Mouse (Mus musculus): ENCODE data around the gene Map6. TPM values are rescaled to one million over a fixed set of nuclear protein-coding genes. Genes with fewer than 3 reads are reported as not detected.
A peak's percentile ranks its signal among the peaks of the same experiment; 100 is the strongest.

Gene Map6
- polyA plus RNA-seq, 1 experiment from 2014 or later, result 4.7 TPM

DNA sequence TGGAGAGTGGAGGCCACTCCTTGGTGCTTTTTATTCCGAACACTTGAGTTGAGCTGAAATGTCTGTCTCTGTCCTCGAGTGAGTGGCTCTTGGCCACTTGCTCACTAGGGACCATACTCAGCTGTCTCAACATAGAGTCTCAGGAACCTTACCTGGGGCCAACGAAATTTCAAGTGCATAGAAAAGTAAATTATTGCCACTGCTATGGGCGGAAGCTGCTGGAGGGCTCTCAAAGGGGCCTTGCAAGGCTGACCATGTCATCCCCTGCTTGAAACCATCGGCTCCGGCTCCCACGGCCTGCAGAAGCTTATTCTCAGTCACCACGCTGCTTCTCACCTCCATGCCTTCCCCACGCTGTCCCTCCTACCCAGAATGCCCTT, 56.1 kb downstream of the Map6 start:
- Histone ChIP-seq H3K27ac (replicated peaks; ENCODE audit: low read depth, low read length) (no peak overlapping the region), H3K4me2 (ENCODE audit: low read depth, severe bottlenecking) (no peak overlapping the region), H3K4me1 (ENCODE audit: control insufficient read depth, insufficient read depth, low read length) (peaks cover 6% of the 10 kb centered on the region; the same call in 1 of the 2 replicates), H3K27me3 (ENCODE audit: control insufficient read depth, insufficient read depth, low read length) (no peaks in the 10 kb centered on the region), H3K36me3 (ENCODE audit: control insufficient read depth, insufficient read depth, low read length) (no peaks in the 10 kb centered on the region), H3K4me3 (ENCODE audit: low read depth, low read length) (no peak overlapping the region), H3K9me3 (ENCODE audit: control insufficient read depth, low read length) (no peaks in the 10 kb centered on the region), H3K9ac (ENCODE audit: low read length) (no peak overlapping the region)
- DNase-seq (ENCODE audit: low spot score), result no peak
- no peak for ATAC-seq (ENCODE audit: insufficient number of reproducible peaks, low FRiP score, low TSS enrichment, low read depth)
- 82% methylated on average over 9 of the region's 9 CpGs for WGBS

DNA sequence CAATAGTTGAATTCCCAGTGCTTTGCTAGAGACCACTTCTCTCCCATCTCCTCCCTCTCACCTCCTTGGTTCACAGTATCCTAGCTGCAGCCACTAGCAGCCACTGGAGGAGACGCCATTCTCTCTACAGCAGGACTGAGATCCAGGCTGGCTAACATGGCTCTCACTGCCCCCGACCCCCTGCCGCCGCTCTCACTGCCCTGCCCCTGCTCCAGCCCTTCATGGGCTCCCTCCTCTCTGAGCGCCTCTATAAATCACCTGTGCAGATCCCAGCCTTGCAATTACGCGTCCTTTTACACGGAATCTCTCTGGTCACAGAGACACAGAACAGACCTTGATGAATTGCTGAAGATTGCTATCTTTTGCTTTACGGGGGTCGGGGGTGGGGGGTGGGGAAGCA, 57.6 kb downstream of the Map6 start:
- peaks cover 6% of the 10 kb centered on the region; the same call in 1 of the 2 replicates for H3K4me1 ChIP-seq (ENCODE audit: control insufficient read depth, insufficient read depth, low read length)
- no peak overlapping the region for H3K4me2 ChIP-seq (ENCODE audit: low read depth, severe bottlenecking)
- DNase-seq (ENCODE audit: low spot score) (no peak), ATAC-seq (ENCODE audit: insufficient number of reproducible peaks, low FRiP score, low TSS enrichment, low read depth) (no peak)
- no peak overlapping the region for H3K4me3 ChIP-seq (ENCODE audit: low read depth, low read length)
- no peak overlapping the region for H3K9ac ChIP-seq (ENCODE audit: low read length)
- no peaks in the 10 kb centered on the region for H3K27me3 ChIP-seq (ENCODE audit: control insufficient read depth, insufficient read depth, low read length)
- no peaks in the 10 kb centered on the region for H3K36me3 ChIP-seq (ENCODE audit: control insufficient read depth, insufficient read depth, low read length)
- no peaks in the 10 kb centered on the region for H3K9me3 ChIP-seq (ENCODE audit: control insufficient read depth, low read length)
- 5% methylated on average over 10 of the region's 10 CpGs for WGBS
- H3K27ac ChIP-seq (replicated peaks; ENCODE audit: low read depth, low read length), result no peak overlapping the region

DNA sequence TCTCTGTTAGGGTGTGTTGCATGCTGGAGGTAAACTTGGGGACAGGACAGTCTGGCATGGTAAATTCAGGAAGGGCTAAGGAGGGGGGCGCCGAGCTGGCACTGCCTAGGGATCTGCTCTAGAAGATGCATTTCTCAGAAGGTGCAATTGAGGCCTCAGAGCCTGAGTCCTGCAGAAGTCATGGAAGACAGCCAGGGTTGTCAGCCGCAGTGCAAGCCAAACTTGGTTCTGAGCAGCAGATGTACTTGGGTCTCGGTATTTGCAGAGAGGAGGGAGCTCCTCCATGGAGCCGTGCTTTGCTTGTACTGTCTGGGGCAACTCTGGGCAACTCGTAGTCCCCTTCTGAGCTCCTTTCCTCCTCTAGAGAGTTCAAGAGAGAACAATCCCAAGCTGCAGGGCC, 58.9 kb downstream of the Map6 start:
- H3K27ac ChIP-seq (replicated peaks; ENCODE audit: low read depth, low read length), result no peak overlapping the region
- ATAC-seq (ENCODE audit: insufficient number of reproducible peaks, low FRiP score, low TSS enrichment, low read depth) (no peak), DNase-seq (ENCODE audit: low spot score) (no peak)
- 61% methylated on average over 6 of the region's 6 CpGs for WGBS
- H3K27me3 ChIP-seq (ENCODE audit: control insufficient read depth, insufficient read depth, low read length), result no peaks in the 10 kb centered on the region
- H3K4me1 ChIP-seq (ENCODE audit: control insufficient read depth, insufficient read depth, low read length), result 0 out of 2 replicates have a peak, but pooled peaks cover 3% of the 10 kb centered on the region
- H3K4me3 ChIP-seq (ENCODE audit: low read depth, low read length), result no peak overlapping the region
- no peaks in the 10 kb centered on the region for H3K36me3 ChIP-seq (ENCODE audit: control insufficient read depth, insufficient read depth, low read length)
- H3K4me2 ChIP-seq (ENCODE audit: low read depth, severe bottlenecking), result no peak overlapping the region
- no peaks in the 10 kb centered on the region for H3K9me3 ChIP-seq (ENCODE audit: control insufficient read depth, low read length)
- H3K9ac ChIP-seq (ENCODE audit: low read length), result no peak overlapping the region

DNA sequence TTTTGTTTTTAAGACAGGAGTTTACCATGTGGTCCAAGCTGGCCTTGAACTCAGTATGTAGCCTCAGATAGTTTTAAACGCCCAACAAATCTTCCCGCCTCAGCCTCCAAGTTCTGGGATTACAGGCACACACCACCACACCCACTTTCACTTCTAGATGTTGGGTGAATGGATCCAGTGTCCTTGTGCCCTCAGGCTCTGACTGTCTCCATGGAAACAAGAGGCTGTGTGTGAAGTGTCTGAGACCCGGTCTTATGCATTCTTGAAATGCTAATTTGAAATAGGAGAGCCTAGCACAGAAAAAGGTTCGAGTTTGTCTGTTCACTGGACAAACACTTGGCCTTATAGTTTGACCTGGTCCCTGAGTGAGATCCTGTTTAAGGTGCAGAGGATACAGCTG, 61.6 kb downstream of the Map6 start:
- no peak for DNase-seq (ENCODE audit: low spot score)
- WGBS, result 66% methylated on average over 4 of the region's 4 CpGs
- Histone ChIP-seq H3K9me3 (ENCODE audit: control insufficient read depth, low read length) (no peaks in the 10 kb centered on the region), H3K27me3 (ENCODE audit: control insufficient read depth, insufficient read depth, low read length) (no peaks in the 10 kb centered on the region), H3K27ac (replicated peaks; ENCODE audit: low read depth, low read length) (no peak overlapping the region), H3K4me1 (ENCODE audit: control insufficient read depth, insufficient read depth, low read length) (0 out of 2 replicates have a peak, but pooled peaks cover 3% of the 10 kb centered on the region), H3K4me3 (ENCODE audit: low read depth, low read length) (no peak overlapping the region), H3K4me2 (ENCODE audit: low read depth, severe bottlenecking) (no peak overlapping the region), H3K9ac (ENCODE audit: low read length) (no peak overlapping the region), H3K36me3 (ENCODE audit: control insufficient read depth, insufficient read depth, low read length) (no peaks in the 10 kb centered on the region)
- no peak for ATAC-seq (ENCODE audit: insufficient number of reproducible peaks, low FRiP score, low TSS enrichment, low read depth)

DNA sequence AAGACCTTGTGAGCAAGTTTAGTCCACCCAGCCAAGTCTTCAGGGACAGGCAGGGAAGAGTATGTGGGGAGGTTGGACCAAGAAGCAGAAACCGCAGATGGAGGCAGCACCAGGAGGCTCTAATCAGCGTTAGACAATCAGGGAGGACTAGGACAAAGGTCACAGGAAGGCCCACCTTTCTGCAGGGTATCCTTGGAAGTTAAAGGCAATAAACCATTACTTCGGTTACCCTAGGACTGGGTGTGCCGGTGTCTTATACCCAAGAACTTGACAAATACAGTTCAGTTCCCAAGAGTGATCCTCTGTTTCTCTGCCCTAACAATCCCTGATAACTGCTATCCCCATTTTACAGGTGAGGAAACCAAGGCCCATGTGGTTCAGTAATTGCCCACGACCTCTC, 62.8 kb downstream of the Map6 start:
- 78% methylated on average over 5 of the region's 5 CpGs for WGBS
- Histone ChIP-seq H3K27ac (replicated peaks; ENCODE audit: low read depth, low read length) (no peak overlapping the region), H3K9ac (ENCODE audit: low read length) (no peak overlapping the region), H3K4me2 (ENCODE audit: low read depth, severe bottlenecking) (no peak overlapping the region), H3K27me3 (ENCODE audit: control insufficient read depth, insufficient read depth, low read length) (no peaks in the 10 kb centered on the region), H3K4me3 (ENCODE audit: low read depth, low read length) (no peak overlapping the region), H3K36me3 (ENCODE audit: control insufficient read depth, insufficient read depth, low read length) (no peaks in the 10 kb centered on the region), H3K9me3 (ENCODE audit: control insufficient read depth, low read length) (no peaks in the 10 kb centered on the region), H3K4me1 (ENCODE audit: control insufficient read depth, insufficient read depth, low read length) (no peaks in the 10 kb centered on the region)
- DNase-seq (ENCODE audit: low spot score) (no peak), ATAC-seq (ENCODE audit: insufficient number of reproducible peaks, low FRiP score, low TSS enrichment, low read depth) (no peak)

DNA sequence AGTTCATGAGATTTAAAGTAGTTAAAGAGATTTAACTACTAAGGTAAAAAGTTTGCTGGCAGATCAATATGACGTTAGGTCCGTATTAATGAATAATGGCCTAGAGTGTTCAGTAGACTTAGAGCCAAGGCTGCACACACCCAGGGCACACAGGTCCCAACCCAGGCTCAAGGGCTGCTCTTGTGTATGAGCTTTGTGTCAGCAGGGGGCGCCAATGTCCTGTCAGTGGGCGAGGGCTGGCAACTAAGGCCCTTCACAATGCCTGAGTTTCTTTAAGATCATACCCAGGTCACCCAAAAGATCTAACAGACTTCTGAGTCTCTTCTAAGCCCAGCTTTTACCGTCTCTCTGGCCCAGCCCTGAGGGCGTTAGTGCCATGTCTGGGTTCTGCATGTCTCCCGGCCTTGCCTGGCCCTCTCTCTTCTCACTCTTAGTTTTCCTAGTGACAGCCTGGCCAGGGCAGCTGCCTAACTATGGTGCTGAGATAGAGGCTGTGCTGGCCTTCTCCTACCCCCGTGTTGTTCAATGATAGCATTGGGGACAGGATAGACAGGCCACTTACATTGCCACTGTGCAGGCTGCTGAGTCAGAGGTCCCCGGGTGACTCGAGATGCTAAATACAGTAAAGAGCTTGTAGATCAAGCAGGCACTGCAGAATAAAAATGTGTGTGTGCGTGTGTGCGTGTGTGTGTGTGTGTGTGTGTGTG, 65.7 kb downstream of the Map6 start:
- H3K4me1 ChIP-seq (ENCODE audit: control insufficient read depth, insufficient read depth, low read length), result no peaks in the 10 kb centered on the region
- 0 out of 2 replicates have a peak, but pooled peaks have one; percentile 51 for ATAC-seq (ENCODE audit: insufficient number of reproducible peaks, low FRiP score, low TSS enrichment, low read depth)
- no peak overlapping the region for H3K27ac ChIP-seq (replicated peaks; ENCODE audit: low read depth, low read length)
- DNase-seq (ENCODE audit: low spot score), result peak; percentile 95
- H3K4me2 ChIP-seq (ENCODE audit: low read depth, severe bottlenecking), result no peak overlapping the region
- H3K9me3 ChIP-seq (ENCODE audit: control insufficient read depth, low read length), result no peaks in the 10 kb centered on the region
- WGBS, result 47% methylated on average over 12 of the region's 12 CpGs
- no peaks in the 10 kb centered on the region for H3K27me3 ChIP-seq (ENCODE audit: control insufficient read depth, insufficient read depth, low read length)
- H3K36me3 ChIP-seq (ENCODE audit: control insufficient read depth, insufficient read depth, low read length), result no peaks in the 10 kb centered on the region
- no peak overlapping the region for H3K9ac ChIP-seq (ENCODE audit: low read length)
- H3K4me3 ChIP-seq (ENCODE audit: low read depth, low read length), result no peak overlapping the region

DNA sequence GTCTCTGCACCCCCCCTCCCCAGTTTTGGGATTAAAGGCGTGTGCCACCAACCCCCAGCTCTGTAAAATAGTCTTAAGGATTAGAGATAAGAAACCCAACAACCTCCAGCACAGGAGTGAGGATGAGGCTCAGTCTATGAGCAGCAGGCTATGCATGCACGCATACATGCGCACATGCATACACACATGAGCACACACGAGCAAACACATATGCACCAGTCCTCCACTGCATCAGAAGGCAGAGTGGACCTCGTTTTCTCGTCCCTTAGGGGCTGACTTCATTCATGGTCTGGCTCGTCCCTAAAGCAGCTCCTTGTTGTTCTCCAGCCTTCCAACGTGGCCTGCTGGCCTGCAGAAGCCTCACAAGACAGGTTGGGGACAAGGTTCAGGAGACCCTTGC, 73.5 kb downstream of the Map6 start:
- H3K4me1 ChIP-seq (ENCODE audit: control insufficient read depth, insufficient read depth, low read length), result no peaks in the 10 kb centered on the region
- no peak overlapping the region for H3K27ac ChIP-seq (replicated peaks; ENCODE audit: low read depth, low read length)
- no peak overlapping the region for H3K4me2 ChIP-seq (ENCODE audit: low read depth, severe bottlenecking)
- H3K36me3 ChIP-seq (ENCODE audit: control insufficient read depth, insufficient read depth, low read length), result peaks cover 15% of the 10 kb centered on the region
- WGBS, result 83% methylated on average over 8 of the region's 8 CpGs
- no peak overlapping the region for H3K4me3 ChIP-seq (ENCODE audit: low read depth, low read length)
- ATAC-seq (ENCODE audit: insufficient number of reproducible peaks, low FRiP score, low TSS enrichment, low read depth) (no peak), DNase-seq (ENCODE audit: low spot score) (no peak)
- no peaks in the 10 kb centered on the region for H3K9me3 ChIP-seq (ENCODE audit: control insufficient read depth, low read length)
- no peaks in the 10 kb centered on the region for H3K27me3 ChIP-seq (ENCODE audit: control insufficient read depth, insufficient read depth, low read length)
- H3K9ac ChIP-seq (ENCODE audit: low read length), result no peak overlapping the region

DNA sequence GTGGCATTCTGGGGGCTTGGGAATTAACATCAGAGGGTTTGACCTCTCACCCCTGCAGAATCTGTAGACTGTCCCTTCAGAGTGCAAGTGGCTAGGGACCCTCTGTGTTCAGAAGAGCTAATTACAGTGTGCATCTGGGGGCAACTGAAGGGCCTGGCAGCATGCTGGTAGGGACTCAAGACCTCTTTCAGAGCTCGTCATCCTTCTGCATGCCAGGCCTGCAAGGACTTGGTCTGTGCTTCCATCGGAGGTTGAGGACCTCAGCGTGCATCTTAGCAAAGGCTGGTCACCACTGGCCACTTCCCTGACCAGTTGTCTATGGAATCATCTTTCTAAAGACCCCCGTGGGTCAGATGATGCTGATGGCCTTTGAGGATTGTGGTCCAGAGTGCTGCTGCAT, 76.3 kb downstream of the Map6 start:
- Histone ChIP-seq H3K27me3 (ENCODE audit: control insufficient read depth, insufficient read depth, low read length) (no peaks in the 10 kb centered on the region), H3K27ac (replicated peaks; ENCODE audit: low read depth, low read length) (no peak overlapping the region), H3K9me3 (ENCODE audit: control insufficient read depth, low read length) (no peaks in the 10 kb centered on the region), H3K36me3 (ENCODE audit: control insufficient read depth, insufficient read depth, low read length) (peaks cover 35% of the 10 kb centered on the region), H3K4me2 (ENCODE audit: low read depth, severe bottlenecking) (no peak overlapping the region), H3K9ac (ENCODE audit: low read length) (no peak overlapping the region), H3K4me3 (ENCODE audit: low read depth, low read length) (no peak overlapping the region), H3K4me1 (ENCODE audit: control insufficient read depth, insufficient read depth, low read length) (no peaks in the 10 kb centered on the region)
- DNase-seq (ENCODE audit: low spot score) (no peak), ATAC-seq (ENCODE audit: insufficient number of reproducible peaks, low FRiP score, low TSS enrichment, low read depth) (no peak)
- WGBS, result 83% methylated on average over 4 of the region's 4 CpGs

DNA sequence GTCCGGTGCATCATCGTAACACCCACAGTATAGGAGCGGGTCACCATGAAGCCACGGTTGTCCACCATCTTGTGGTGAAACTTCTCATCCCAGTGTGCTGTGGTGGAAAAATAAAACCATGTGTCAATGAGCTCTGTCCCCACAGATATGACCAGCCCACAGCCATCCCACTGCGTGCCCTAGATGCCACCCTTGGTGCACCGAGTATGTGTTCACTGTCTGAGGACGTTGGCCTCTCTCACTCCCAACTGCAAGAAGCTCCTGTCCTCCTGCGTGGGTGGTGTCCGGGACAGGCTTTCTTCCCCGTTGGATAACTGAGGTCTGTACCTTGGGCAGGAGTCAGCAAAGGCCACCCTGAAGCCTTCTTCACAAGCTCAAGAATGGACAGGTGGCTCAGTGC, 80.0 kb downstream of the Map6 start:
- H3K27ac ChIP-seq (replicated peaks; ENCODE audit: low read depth, low read length), result no peak overlapping the region
- WGBS, result 97% methylated on average over 10 of the region's 10 CpGs
- H3K36me3 ChIP-seq (ENCODE audit: control insufficient read depth, insufficient read depth, low read length), result peaks cover 44% of the 10 kb centered on the region
- H3K27me3 ChIP-seq (ENCODE audit: control insufficient read depth, insufficient read depth, low read length), result no peaks in the 10 kb centered on the region
- no peaks in the 10 kb centered on the region for H3K9me3 ChIP-seq (ENCODE audit: control insufficient read depth, low read length)
- peaks cover 14% of the 10 kb centered on the region for H3K4me1 ChIP-seq (ENCODE audit: control insufficient read depth, insufficient read depth, low read length)
- ATAC-seq (ENCODE audit: insufficient number of reproducible peaks, low FRiP score, low TSS enrichment, low read depth), result no peak
- H3K4me2 ChIP-seq (ENCODE audit: low read depth, severe bottlenecking), result 0 out of 2 replicates have a peak overlapping the region, but pooled peaks have one; percentile 2
- no peak for DNase-seq (ENCODE audit: low spot score)
- no peak overlapping the region for H3K9ac ChIP-seq (ENCODE audit: low read length)
- no peak overlapping the region for H3K4me3 ChIP-seq (ENCODE audit: low read depth, low read length)
